Mouse (Mus musculus): ENCODE measurements around the gene Asap2. TPM values are rescaled to one million over a fixed set of nuclear protein-coding genes. Genes with fewer than 3 reads are reported as not detected.

Asap2 gene
- polyA plus RNA-seq, 1 experiment from 2014 or later: 17.8 TPM

DNA sequence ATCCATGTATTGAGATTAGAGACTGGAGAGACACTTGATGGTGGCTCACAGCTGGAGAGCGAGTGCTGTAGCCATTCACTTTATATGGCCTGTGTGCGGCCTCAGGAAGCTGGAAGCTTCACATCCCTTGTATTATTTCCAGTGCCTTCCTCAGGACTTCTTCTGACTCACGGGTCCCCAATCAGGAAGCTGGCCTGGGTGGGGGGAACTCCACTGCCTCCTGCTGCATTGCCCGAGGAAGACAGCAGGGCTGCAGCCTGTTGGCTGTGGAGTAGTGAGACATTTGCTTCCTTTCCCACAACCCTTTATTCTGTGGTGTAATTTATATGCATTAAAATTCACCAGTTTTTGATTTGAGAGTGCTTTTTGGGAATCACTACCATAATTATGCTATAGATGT lies 149.3 kb downstream of the Asap2 start:
- H3K9me3 ChIP-seq (ENCODE audit: control insufficient read depth, low read length): no peaks in the 10 kb centered on the region
- H3K4me1 ChIP-seq (ENCODE audit: control insufficient read depth, insufficient read depth, low read length): peaks cover 8% of the 10 kb centered on the region; the same call in 1 of the 2 replicates
- H3K36me3 ChIP-seq (ENCODE audit: control insufficient read depth, insufficient read depth, low read length): no peaks in the 10 kb centered on the region; the same call in none of the 2 replicates
- no peaks in the 10 kb centered on the region for H3K27me3 ChIP-seq (ENCODE audit: control insufficient read depth, insufficient read depth, low read length)
- H3K27ac ChIP-seq (ENCODE audit: low read depth, low read length): no peak overlapping the region
- ATAC-seq (ENCODE audit: insufficient read depth, low FRiP score, low TSS enrichment) (no peak; the same call in 1 of the 2 replicates), DNase-seq (ENCODE audit: low spot score) (no peak)
- WGBS: 51% methylated on average over 4 of the region's 4 CpGs
- no peak overlapping the region for H3K4me2 ChIP-seq (ENCODE audit: low read depth)
- H3K4me3 ChIP-seq (ENCODE audit: low read depth, low read length): no peak overlapping the region
- no peak overlapping the region for H3K9ac ChIP-seq (ENCODE audit: low read length)

DNA sequence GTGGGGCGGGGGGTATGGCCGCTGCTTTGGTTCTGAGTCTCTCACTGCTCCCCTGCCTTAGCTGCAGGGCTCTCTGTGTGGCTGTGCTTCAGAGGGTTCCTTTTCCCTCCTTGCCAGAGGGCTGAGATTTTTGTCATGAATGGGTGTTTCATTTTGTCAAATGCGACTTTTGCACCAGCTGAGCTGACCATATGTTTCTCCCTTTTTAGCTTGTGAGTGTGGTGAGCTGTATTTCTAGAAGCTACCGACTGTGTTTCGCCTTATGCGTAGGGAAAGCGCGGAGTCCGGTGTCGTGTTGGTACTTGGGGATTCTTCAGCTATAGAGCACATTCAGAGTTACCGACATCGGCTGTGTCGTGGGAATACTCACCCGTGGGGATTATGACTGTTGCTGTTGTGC lies 149.9 kb downstream of the Asap2 start:
- H3K4me2 ChIP-seq (ENCODE audit: low read depth): no peak overlapping the region
- no peaks in the 10 kb centered on the region for H3K9me3 ChIP-seq (ENCODE audit: control insufficient read depth, low read length)
- H3K9ac ChIP-seq (ENCODE audit: low read length): no peak overlapping the region
- DNase-seq (ENCODE audit: low spot score) (no peak), ATAC-seq (ENCODE audit: insufficient read depth, low FRiP score, low TSS enrichment) (no peak)
- 90% methylated on average over 14 of the region's 14 CpGs for WGBS
- H3K36me3 ChIP-seq (ENCODE audit: control insufficient read depth, insufficient read depth, low read length): no peaks in the 10 kb centered on the region; the same call in none of the 2 replicates
- no peak overlapping the region for H3K27ac ChIP-seq (ENCODE audit: low read depth, low read length)
- no peaks in the 10 kb centered on the region for H3K27me3 ChIP-seq (ENCODE audit: control insufficient read depth, insufficient read depth, low read length)
- H3K4me3 ChIP-seq (ENCODE audit: low read depth, low read length): no peak overlapping the region
- H3K4me1 ChIP-seq (ENCODE audit: control insufficient read depth, insufficient read depth, low read length): peaks cover 8% of the 10 kb centered on the region; the same call in 1 of the 2 replicates

DNA sequence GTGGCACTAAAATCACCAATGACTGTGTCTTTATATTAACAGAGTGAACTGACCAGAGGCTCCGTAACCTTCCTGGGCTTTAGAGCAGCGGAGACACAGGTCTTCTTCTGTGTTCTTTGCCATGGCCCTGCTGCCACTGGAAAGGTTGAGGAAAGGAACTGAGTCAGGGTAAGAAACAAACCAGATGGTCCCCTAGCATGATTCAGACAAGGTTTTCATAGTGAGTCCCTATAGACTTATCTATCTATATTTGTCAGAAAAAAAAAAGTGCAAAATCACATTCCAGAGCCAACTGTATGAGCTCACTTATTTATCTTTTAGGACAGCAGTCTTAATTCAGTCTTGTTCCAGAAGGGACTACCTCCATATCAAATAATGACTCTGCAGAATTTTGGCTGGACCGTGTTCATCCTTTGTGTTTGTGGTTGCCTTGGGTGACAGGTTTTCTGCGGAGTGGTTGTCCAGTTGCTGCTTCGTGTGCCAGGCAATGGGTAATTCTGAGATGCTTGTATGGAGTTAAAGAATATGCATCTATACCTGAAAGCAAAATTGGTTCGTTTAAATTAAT lies 150.6 kb downstream of the Asap2 start:
- WGBS: 93% methylated on average over 6 of the region's 6 CpGs
- no peak overlapping the region for H3K4me2 ChIP-seq (ENCODE audit: low read depth)

DNA sequence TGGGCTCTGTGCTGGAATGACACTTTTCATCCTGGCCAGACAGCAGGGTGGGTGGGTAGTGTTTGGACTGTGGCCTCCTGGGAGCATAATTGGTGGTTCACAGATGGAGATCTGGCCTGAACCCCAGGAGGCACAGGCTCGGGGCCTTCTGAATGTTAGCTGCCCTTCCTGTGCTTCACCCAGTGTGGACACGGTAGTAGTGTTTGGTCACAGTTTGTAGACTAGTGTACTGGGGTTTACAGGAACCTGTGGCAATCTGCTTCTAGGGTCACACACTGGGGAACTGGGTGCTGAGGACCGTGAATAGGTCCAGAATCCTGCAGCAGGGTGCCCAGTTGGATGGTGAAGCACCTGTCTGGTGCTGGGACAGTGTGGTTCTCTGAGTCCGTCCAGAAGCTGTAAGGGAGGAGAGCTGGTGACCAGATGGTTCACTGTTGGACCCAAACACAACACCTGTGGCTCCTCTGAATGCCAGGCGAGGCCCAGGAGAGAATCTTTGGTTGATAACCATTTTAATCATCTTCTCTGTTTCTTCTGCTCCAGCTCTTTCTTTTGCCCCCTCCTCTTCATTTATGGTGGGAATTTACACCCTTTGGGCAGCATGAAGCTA lies 151.5 kb downstream of the Asap2 start:
- Histone ChIP-seq H3K27ac (ENCODE audit: low read depth, low read length) (no peak overlapping the region), H3K4me2 (ENCODE audit: low read depth) (no peak overlapping the region), H3K9me3 (ENCODE audit: control insufficient read depth, low read length) (no peaks in the 10 kb centered on the region), H3K4me3 (ENCODE audit: low read depth, low read length) (no peak overlapping the region), H3K4me1 (ENCODE audit: control insufficient read depth, insufficient read depth, low read length) (no peaks in the 10 kb centered on the region), H3K9ac (ENCODE audit: low read length) (no peak overlapping the region), H3K36me3 (ENCODE audit: control insufficient read depth, insufficient read depth, low read length) (no peaks in the 10 kb centered on the region; the same call in 1 of the 2 replicates), H3K27me3 (ENCODE audit: control insufficient read depth, insufficient read depth, low read length) (no peaks in the 10 kb centered on the region)
- no peak for DNase-seq (ENCODE audit: low spot score)
- 80% methylated on average over 5 of the region's 5 CpGs for WGBS
- ATAC-seq (ENCODE audit: insufficient read depth, low FRiP score, low TSS enrichment): no peak

More for the DNA sequence above, 150.6 kb downstream of the Asap2 start:
- H3K4me3 ChIP-seq (ENCODE audit: low read depth, low read length): no peak overlapping the region
- H3K27me3 ChIP-seq (ENCODE audit: control insufficient read depth, insufficient read depth, low read length): no peaks in the 10 kb centered on the region
- H3K9ac ChIP-seq (ENCODE audit: low read length): no peak overlapping the region
- H3K36me3 ChIP-seq (ENCODE audit: control insufficient read depth, insufficient read depth, low read length): no peaks in the 10 kb centered on the region; the same call in 1 of the 2 replicates
- H3K27ac ChIP-seq (ENCODE audit: low read depth, low read length): no peak overlapping the region
- peaks cover 7% of the 10 kb centered on the region; the same call in 1 of the 2 replicates for H3K4me1 ChIP-seq (ENCODE audit: control insufficient read depth, insufficient read depth, low read length)
- no peaks in the 10 kb centered on the region for H3K9me3 ChIP-seq (ENCODE audit: control insufficient read depth, low read length)
- ATAC-seq (ENCODE audit: insufficient read depth, low FRiP score, low TSS enrichment): no peak
- no peak for DNase-seq (ENCODE audit: low spot score)

DNA sequence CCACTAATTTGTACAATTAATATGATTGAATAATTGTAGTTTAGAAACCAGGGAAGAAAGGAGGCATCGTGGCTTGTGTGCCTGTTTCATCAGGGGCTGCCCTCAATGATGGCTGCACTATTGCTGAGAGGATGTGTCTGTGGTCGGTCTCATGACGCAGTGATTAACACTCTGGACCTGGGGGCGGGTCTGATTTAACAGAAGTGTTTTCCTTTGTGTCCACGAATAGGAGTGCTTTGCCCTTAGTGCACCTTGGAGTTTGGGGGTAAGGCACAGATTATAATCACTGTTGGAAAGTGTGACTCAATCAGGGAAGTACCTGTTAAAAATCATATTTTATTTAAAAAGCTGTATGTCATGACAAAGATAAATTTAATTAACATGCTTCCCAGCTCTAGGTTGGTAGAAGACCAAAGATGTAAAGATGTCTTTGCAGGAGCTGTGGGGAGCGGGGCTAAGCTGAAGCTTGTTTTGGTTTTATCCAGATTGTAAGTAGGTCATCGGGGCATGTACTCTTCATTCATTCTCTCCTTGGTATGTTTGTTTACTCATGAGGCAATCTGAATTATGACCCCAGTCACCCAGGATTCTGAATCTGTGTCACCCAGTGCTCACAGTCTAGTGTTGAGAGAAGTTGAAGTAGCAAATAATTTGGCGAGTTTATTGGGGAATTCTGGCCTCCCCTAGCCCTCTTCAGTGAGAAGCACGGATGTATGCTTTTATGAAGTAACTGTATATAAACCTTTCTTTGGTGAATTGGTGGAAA lies 152.4 kb downstream of the Asap2 start:
- Histone ChIP-seq H3K4me2 (ENCODE audit: low read depth) (no peak overlapping the region), H3K27ac (ENCODE audit: low read depth, low read length) (no peak overlapping the region), H3K9ac (ENCODE audit: low read length) (no peak overlapping the region), H3K4me3 (ENCODE audit: low read depth, low read length) (no peak overlapping the region), H3K27me3 (ENCODE audit: control insufficient read depth, insufficient read depth, low read length) (no peaks in the 10 kb centered on the region), H3K36me3 (ENCODE audit: control insufficient read depth, insufficient read depth, low read length) (no peaks in the 10 kb centered on the region; the same call in 1 of the 2 replicates), H3K4me1 (ENCODE audit: control insufficient read depth, insufficient read depth, low read length) (no peaks in the 10 kb centered on the region), H3K9me3 (ENCODE audit: control insufficient read depth, low read length) (no peaks in the 10 kb centered on the region)
- ATAC-seq (ENCODE audit: insufficient read depth, low FRiP score, low TSS enrichment): no peak
- WGBS: 82% methylated on average over 9 of the region's 9 CpGs
- DNase-seq (ENCODE audit: low spot score): no peak

DNA sequence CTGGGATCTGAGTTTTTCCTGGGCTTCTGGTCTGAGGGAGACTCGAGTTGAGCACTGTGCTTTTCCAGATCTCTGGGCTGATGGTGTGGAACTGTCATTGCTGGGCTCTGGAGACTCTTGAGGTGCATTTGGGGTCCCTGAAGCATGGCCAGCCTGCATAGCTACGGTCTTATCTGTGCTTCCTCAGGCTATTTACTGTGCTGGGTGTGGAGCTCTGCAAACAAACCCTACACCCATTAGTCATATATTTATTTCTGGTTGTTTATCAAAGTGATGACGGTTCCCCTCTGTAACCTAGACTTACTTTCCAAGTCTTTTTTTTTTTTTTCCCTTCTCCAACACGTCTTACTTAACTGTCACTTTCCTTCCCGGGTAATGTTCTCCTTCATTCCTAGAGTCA lies 154.3 kb downstream of the Asap2 start:
- H3K4me2 ChIP-seq (ENCODE audit: low read depth): no peak overlapping the region
- no peaks in the 10 kb centered on the region; the same call in 1 of the 2 replicates for H3K36me3 ChIP-seq (ENCODE audit: control insufficient read depth, insufficient read depth, low read length)
- no peak overlapping the region for H3K9ac ChIP-seq (ENCODE audit: low read length)
- no peaks in the 10 kb centered on the region for H3K27me3 ChIP-seq (ENCODE audit: control insufficient read depth, insufficient read depth, low read length)
- H3K9me3 ChIP-seq (ENCODE audit: control insufficient read depth, low read length): no peaks in the 10 kb centered on the region
- DNase-seq (ENCODE audit: low spot score): no peak
- WGBS: 89% methylated on average over 5 of the region's 5 CpGs
- no peak for ATAC-seq (ENCODE audit: insufficient read depth, low FRiP score, low TSS enrichment)
- H3K4me1 ChIP-seq (ENCODE audit: control insufficient read depth, insufficient read depth, low read length): no peaks in the 10 kb centered on the region
- H3K4me3 ChIP-seq (ENCODE audit: low read depth, low read length): no peak overlapping the region
- H3K27ac ChIP-seq (ENCODE audit: low read depth, low read length): no peak overlapping the region

DNA sequence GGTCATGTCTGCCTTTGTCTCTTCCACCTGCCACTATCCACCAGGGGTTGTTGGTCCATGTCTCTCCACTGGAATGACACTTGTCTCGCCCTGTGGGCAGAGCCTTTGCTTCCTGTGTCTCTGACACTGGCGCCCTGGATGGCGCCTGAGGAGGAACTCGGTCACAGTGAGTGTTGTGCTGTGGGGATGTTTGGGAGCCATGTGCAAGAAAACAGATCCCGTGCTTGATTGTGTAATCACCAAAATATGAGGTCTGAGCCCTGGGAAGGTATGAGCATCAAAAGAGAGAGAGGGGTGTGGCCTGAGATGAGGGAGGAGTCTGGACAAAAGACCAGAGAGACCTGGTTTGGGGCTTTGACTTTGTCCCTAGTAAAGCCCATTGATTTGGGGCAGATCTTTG lies 154.8 kb downstream of the Asap2 start:
- Histone ChIP-seq H3K4me1 (ENCODE audit: control insufficient read depth, insufficient read depth, low read length) (no peaks in the 10 kb centered on the region), H3K27ac (ENCODE audit: low read depth, low read length) (no peak overlapping the region), H3K27me3 (ENCODE audit: control insufficient read depth, insufficient read depth, low read length) (no peaks in the 10 kb centered on the region), H3K9ac (ENCODE audit: low read length) (no peak overlapping the region), H3K4me2 (ENCODE audit: low read depth) (no peak overlapping the region), H3K36me3 (ENCODE audit: control insufficient read depth, insufficient read depth, low read length) (no peaks in the 10 kb centered on the region; the same call in 1 of the 2 replicates), H3K9me3 (ENCODE audit: control insufficient read depth, low read length) (no peaks in the 10 kb centered on the region), H3K4me3 (ENCODE audit: low read depth, low read length) (no peak overlapping the region)
- WGBS: 95% methylated on average over 5 of the region's 5 CpGs
- DNase-seq (ENCODE audit: low spot score): no peak
- no peak for ATAC-seq (ENCODE audit: insufficient read depth, low FRiP score, low TSS enrichment)

DNA sequence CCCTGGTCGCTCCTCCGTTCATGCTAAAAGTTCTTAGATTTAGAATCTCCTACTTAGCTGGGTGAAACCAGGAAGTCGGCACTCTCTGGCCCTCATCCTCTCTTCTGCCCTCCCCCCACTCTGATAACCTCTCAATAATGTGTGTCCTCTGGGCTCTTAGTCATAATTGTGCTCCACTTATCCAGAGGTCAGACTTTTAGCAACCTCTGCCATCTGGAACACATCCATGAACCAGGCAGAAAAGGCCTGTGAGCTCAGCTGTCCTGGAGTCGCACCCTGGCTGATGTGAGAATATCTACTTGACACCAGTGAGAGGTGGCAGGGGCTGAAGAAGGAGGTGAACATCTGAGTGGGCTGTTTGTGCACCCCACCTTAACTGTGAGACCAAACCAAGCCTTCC lies 156.6 kb downstream of the Asap2 start:
- Histone ChIP-seq H3K4me3 (ENCODE audit: low read depth, low read length) (no peak overlapping the region), H3K9ac (ENCODE audit: low read length) (no peak overlapping the region), H3K4me1 (ENCODE audit: control insufficient read depth, insufficient read depth, low read length) (no peaks in the 10 kb centered on the region), H3K27ac (ENCODE audit: low read depth, low read length) (no peak overlapping the region), H3K27me3 (ENCODE audit: control insufficient read depth, insufficient read depth, low read length) (no peaks in the 10 kb centered on the region), H3K4me2 (ENCODE audit: low read depth) (no peak overlapping the region), H3K9me3 (ENCODE audit: control insufficient read depth, low read length) (no peaks in the 10 kb centered on the region), H3K36me3 (ENCODE audit: control insufficient read depth, insufficient read depth, low read length) (no peaks in the 10 kb centered on the region)
- no peak for DNase-seq (ENCODE audit: low spot score)
- WGBS: 78% methylated on average over 4 of the region's 4 CpGs
- no peak for ATAC-seq (ENCODE audit: insufficient read depth, low FRiP score, low TSS enrichment)
